Mouse (Mus musculus) adipocyte (in vitro differentiated cells): ENCODE measurements around the gene Pam.
"Not testable (repeated sequence)": the region's sequence is repeated elsewhere in the genome, so short reads cannot be mapped to it uniquely, and the experiment has no call there.

Source experiments
- DNase-seq: peaks from one replicate; pipeline ENCODE4 v3.0.0-alpha.2; 2016; ENCODE audit warnings: low spot score

The Pam gene

GRCm38 (mm10) chr1:97963711-97964110 lies 131.7 kb downstream of the Pam start:
- DNase-seq, result no peak

DNA sequence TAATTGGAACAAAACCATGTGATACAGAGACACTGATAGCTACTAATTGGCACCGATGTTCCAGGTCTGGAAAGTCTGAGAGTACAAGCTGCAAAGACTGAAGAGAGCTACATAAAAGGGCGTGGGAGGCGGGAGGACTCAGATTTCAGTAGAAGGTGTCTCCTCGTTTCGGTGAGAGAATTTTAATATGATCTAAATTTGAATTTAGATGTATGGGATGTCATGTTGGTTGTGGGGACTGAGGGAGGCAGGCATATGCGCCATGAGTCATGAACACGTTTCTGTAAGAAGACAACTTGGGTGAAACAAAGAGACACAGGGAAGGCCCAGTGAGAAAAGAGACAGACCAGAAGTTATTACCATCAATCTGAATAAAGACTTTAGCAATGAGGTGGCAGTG lies 133.3 kb downstream of the Pam start:
- DNase-seq, result no peak

GRCm38 (mm10) chr1:97960681-97961080 lies 134.8 kb downstream of the Pam start:
- DNase-seq, result no peak

- DNase-seq, result no peak
Measured at GRCm38 (mm10) chr1:97960124-97960523, 135.3 kb downstream of the Pam start.

DNA sequence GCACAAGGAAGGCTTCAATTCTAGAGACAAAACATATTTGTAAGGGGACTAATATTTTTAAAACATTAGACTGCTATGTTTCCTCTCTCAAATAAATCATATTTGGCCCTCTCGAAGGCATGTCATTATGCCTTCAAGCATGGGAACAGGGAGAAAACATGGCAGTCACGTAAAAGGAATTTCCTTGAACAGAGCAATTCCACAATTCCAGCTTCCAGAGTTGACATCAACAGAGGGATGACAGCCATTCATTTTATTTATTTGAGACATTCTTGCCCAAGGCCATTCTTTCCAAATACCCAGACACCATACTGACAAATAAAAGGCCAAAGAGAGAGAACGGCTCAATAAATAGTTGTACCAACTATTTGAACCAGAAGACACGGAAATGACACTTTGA lies 136.7 kb downstream of the Pam start:
- DNase-seq, result no peak

DNA sequence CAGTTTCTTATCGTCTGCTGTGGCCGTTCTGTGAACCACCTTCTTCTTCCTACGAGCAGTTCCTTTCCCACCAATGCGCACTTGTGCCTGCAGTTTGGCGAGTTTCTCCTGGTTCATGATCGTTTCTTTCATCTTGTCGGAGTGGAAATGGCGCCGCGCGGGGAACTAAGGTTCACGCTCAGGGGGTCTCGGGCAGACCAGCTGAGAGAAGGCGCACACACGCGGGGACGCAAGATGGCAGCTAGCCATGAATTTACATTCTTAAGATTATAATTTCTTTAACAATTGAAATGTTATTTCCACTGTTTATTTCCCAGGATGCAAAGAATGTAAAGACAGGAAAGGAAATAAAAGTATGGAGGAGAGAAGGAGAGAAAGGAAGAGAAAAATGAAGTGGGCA lies 146.2 kb downstream of the Pam start:
- DNase-seq, result not testable (repeated sequence)

- DNase-seq, result no peak
Measured at GRCm38 (mm10) chr1:97947100-97947499, 148.3 kb downstream of the Pam start.

DNA sequence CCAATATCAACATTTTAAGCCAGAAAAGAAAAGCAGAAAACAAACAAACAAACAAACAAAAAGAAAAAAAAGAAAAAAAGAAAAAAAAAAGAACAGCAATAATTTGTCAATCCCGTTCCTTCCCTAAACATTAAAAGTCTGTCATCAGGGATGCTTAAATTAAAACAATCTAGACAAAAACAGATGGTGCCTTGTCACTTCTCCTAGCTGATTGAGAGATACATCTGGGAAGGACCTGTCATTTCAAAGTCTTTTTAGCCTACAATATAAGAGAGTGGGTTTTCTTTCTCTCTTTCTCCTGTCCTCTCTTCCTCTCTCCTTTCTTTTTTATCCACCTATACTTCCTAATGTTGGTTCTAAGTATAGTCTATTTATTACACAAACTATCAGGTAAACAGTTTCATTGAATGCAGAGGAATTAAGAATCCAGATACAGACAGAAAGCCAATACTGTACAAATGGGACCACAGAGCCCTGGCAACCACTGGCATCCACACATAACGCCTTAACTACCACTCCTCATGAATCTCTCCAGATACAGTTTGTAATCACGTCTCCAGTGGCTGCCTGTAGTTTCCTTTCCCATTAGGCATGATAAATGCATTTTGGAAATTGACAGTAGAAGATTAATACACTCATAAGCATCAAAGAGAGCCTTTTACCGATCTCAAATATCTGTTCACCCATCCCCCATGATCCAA lies 151.4 kb downstream of the Pam start:
- DNase-seq, result no peak

GRCm38 (mm10) chr1:97943402-97943801 lies 152.0 kb downstream of the Pam start:
- DNase-seq, result no peak

DNA sequence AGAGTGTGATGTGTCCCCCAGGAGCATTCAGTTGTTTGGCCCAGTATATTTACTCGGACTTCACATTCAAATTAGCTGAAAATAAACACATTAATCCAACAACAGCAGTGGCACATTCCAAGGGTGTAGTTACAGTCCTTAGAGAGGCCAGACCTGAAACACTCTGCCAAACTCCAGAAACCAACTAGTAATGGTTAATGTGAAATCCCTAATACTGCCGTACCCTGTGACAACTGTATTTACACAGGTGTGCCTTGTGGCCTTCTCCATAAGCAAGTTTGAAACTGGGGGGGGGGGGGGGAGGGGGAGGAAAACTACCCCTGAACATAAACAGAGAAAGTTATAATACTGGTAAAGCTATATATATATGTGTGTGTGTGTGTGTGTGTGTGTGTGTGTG lies 152.5 kb downstream of the Pam start:
- no peak for DNase-seq

DNA sequence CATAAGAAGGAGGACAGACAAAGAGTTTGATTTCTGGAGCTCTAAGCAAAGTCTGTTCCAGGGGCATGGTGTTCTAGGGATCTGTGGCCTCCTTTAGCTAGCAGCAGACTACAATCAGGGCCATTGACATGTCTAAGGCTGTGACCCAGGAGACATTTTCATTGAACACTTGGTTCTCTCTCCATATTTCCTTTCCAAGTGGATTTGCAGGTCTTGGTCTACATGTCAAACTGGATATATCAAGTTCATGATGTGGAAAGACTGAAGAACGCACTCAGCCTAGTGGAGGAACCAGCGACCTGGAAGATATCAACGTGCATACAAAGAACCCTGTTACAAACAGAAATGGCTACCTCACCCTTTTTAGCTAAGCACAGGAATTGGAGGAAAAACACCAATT lies 156.9 kb downstream of the Pam start:
- no peak for DNase-seq

- DNase-seq, result no peak
Measured at GRCm38 (mm10) chr1:97938053-97938452, 157.4 kb downstream of the Pam start.

DNA sequence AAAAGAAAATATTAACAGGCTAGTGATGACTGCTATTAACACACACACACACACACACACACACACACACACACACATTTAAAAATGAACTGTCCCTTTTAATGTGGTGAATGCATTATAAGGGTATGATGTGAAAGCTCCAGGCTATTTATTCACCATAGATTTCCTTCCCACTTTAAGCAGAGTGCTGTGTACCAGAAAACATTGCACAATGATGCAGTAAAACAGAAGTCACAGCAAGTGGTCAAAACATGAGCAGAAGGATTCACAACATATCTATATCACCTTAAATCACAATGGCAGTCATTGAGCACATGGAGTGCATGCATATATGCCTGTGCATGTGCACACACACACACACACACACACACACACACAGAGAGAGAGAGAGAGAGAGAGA lies 160.5 kb downstream of the Pam start:
- DNase-seq, result no peak

- no peak for DNase-seq
Measured at GRCm38 (mm10) chr1:97931220-97931619, 164.2 kb downstream of the Pam start.

- DNase-seq, result no peak
Measured at GRCm38 (mm10) chr1:97929415-97930028, 165.9 kb downstream of the Pam start.

DNA sequence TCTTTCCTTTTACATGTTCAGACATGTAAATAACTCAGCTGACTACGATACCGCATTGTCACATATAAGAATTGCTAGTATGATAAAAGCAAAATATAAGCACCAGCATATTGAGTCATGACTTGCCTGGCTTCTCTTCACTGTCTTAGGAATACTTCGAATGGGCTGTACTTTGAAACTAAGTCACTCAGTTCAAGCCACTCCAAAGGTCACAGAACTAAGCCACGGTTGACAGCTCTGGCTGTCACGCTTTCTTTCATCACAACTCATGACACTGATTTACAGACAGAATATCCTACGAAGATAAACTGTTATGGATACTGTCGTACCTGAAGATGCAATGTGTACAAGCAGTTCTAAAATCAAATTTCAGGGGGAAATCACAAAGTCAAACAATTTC lies 168.7 kb downstream of the Pam start:
- DNase-seq, result no peak

GRCm38 (mm10) chr1:97926017-97926540 lies 169.4 kb downstream of the Pam start:
- no peak for DNase-seq

GRCm38 (mm10) chr1:97922395-97922794 lies 173.1 kb downstream of the Pam start:
- no peak for DNase-seq

GRCm38 (mm10) chr1:97921886-97922285 lies 173.6 kb downstream of the Pam start:
- no peak for DNase-seq

- DNase-seq, result no peak
Measured at GRCm38 (mm10) chr1:97918495-97918894, 177.0 kb downstream of the Pam start.

GRCm38 (mm10) chr1:97916971-97917234 lies 178.5 kb downstream of the Pam start:
- no peak for DNase-seq

GRCm38 (mm10) chr1:97916218-97916970 lies 179.1 kb downstream of the Pam start:
- no peak for DNase-seq

DNA sequence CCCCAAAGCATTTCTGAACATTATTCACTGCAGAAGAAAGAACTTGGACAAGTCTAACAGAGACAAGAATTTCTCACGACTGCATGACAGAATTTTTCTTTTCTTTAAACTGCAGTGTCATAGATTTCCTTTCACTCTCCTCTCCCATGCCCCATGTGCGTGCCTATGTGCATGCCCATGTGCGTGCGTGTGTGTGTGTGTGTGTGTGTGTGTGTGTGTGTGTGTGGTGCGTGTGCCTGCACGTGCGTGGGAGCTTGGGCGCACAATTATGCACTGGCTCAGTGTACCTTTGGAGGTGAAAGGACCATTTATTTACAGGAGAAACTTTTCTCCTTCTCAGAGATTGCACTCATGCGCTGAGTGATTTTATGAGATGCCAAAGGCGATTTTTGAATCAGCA lies 179.7 kb downstream of the Pam start:
- DNase-seq, result no peak
